ENCODE assay signal across 20 mouse cellular contexts in the genomic region with DNA sequence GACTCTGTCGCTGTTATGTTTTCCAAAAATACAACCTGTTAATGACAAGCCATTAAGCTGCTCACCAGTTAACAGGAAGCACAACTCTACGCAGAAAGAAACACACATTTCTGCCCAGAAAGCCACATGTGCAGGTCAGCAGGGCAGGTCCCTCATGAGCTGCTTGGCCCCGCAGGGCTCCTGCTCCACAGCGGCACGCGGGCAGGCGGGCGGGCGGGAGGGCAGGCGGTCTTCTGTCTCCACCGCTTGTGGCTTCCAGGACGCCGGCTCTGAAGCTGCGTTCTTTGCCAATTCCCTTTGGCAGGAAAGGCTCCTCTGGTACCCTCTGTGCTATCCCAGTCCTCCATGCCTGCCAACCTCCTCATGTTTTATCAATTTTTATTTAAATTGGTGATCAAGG.
DNase-seq lines count a peak whose midpoint lies in the region; ATAC-seq and TF ChIP-seq lines count a peak whose summit lies in the region.
"Had no signal": no experiment of that assay in that cellular context is flagged by ENCODE, and none has a peak within 500 bp of the region (broad histone marks: within the 10 kb centered on the region; RNA-seq: fewer than 3 reads in every experiment).

No protein-coding gene starts in this region.

- H3K36me3 ChIP-seq in forebrain, postnatal 0 days (ENCODE audit: insufficient read depth) = no peaks in the 10 kb centered on the region
- no peaks in the 10 kb centered on the region for H3K36me3 ChIP-seq in forebrain, embryonic 15.5 days
- H3K36me3 ChIP-seq in limb, embryonic 11.5 days (ENCODE audit: control insufficient read depth, insufficient read depth, low read length) = no peaks in the 10 kb centered on the region
- H3K36me3 ChIP-seq: limb, embryonic 15.5 days; midbrain, embryonic 12.5 days; neural tube, embryonic 15.5 days had no signal

- peak; percentile 43; the same call in 1 of the 2 replicates for ATAC-seq in forebrain, postnatal 0 days
- ATAC-seq in forebrain, embryonic 15.5 days (replicated peaks) = no peak
- peak; percentile 31; the same call in 1 of the 2 replicates for ATAC-seq in limb, embryonic 11.5 days (ENCODE audit: insufficient number of reproducible peaks, low FRiP score, low TSS enrichment, low read depth)
- ATAC-seq: forebrain, embryonic 14.5 days had no signal

- H3K4me1 ChIP-seq in forebrain, postnatal 0 days (ENCODE audit: insufficient read depth) = no peaks in the 10 kb centered on the region
- H3K4me1 ChIP-seq in forebrain, embryonic 15.5 days = no peaks in the 10 kb centered on the region
- 0 out of 2 replicates have a peak, but pooled peaks cover 3% of the 10 kb centered on the region for H3K4me1 ChIP-seq in limb, embryonic 11.5 days (ENCODE audit: control insufficient read depth, insufficient read depth, low read length)
- H3K4me1 ChIP-seq: midbrain, embryonic 12.5 days; neural tube, embryonic 15.5 days had no signal

- H3K4me3 ChIP-seq in forebrain, postnatal 0 days (ENCODE audit: low read depth, low read length) = no peak overlapping the region
- no peak overlapping the region for H3K4me3 ChIP-seq in forebrain, embryonic 15.5 days
- no peak overlapping the region for H3K4me3 ChIP-seq in limb, embryonic 11.5 days (ENCODE audit: low read depth, low read length)
- H3K4me3 ChIP-seq: limb, embryonic 15.5 days; midbrain, embryonic 12.5 days; neural tube, embryonic 15.5 days had no signal

- DNase-seq in adrenal gland, postnatal 14 days = peak; percentile 21
- no peak for DNase-seq in adrenal gland, postnatal 25 days
- DNase-seq in forebrain, postnatal 0 days = no peak
- peak; percentile 14 for DNase-seq in ES-CJ7 (ENCODE audit: low read depth, low spot score)
- DNase-seq in limb, embryonic 11.5 days (ENCODE audit: low spot score) = peak; percentile 63
- DNase-seq in spleen, postnatal 10 days (ENCODE audit: low spot score in 2 of 2) = no peak
- DNase-seq: gastrocnemius, postnatal 36 days; kidney, adult 11 months; layer of hippocampus, adult 9-11 months; lung, embryonic 14.5 days; right cerebral cortex, adult 18-20 months; thymus, adult 2 months; thymus, postnatal 4 days had no signal

- no peaks in the 10 kb centered on the region for H3K9me3 ChIP-seq in forebrain, postnatal 0 days (ENCODE audit: low read length)
- no peaks in the 10 kb centered on the region for H3K9me3 ChIP-seq in forebrain, embryonic 15.5 days
- no peaks in the 10 kb centered on the region for H3K9me3 ChIP-seq in limb, embryonic 11.5 days (ENCODE audit: control insufficient read depth, low read length)
- H3K9me3 ChIP-seq: limb, embryonic 15.5 days; midbrain, embryonic 12.5 days; neural tube, embryonic 15.5 days had no signal

- 49% methylated on average over 14 of the region's 14 CpGs for WGBS in forebrain, postnatal 0 days
- WGBS in forebrain, embryonic 15.5 days = 62% methylated on average over 14 of the region's 14 CpGs
- 33% methylated on average over 14 of the region's 14 CpGs for WGBS in limb, embryonic 11.5 days

- H3K27ac ChIP-seq in forebrain, postnatal 0 days (ENCODE audit: low read depth, low read length) = no peak overlapping the region
- H3K27ac ChIP-seq in forebrain, embryonic 15.5 days (replicated peaks) = no peak overlapping the region
- H3K27ac ChIP-seq in limb, embryonic 11.5 days (replicated peaks; ENCODE audit: low read depth, low read length) = no peak overlapping the region
- H3K27ac ChIP-seq: limb, embryonic 15.5 days; liver, embryonic 14.5 days; midbrain, embryonic 12.5 days; neural tube, embryonic 15.5 days; stomach, postnatal 0 days had no signal

- H3K4me2 ChIP-seq in forebrain, postnatal 0 days (ENCODE audit: low read depth) = no peak overlapping the region
- H3K4me2 ChIP-seq in forebrain, embryonic 15.5 days (replicated peaks) = no peak overlapping the region
- H3K4me2 ChIP-seq in limb, embryonic 11.5 days (ENCODE audit: low read depth, severe bottlenecking) = no peak overlapping the region
- H3K4me2 ChIP-seq: limb, embryonic 15.5 days; lung, embryonic 14.5 days; midbrain, embryonic 12.5 days; neural tube, embryonic 15.5 days had no signal

- no peak overlapping the region for H3K9ac ChIP-seq in forebrain, postnatal 0 days
- H3K9ac ChIP-seq in forebrain, embryonic 15.5 days (replicated peaks) = no peak overlapping the region
- H3K9ac ChIP-seq in limb, embryonic 11.5 days (ENCODE audit: low read length) = no peak overlapping the region
- H3K9ac ChIP-seq: limb, embryonic 15.5 days; liver, embryonic 14.5 days; lung, embryonic 14.5 days; midbrain, embryonic 12.5 days; neural tube, embryonic 15.5 days had no signal

- TF ChIP-seq CTCF in forebrain, postnatal 0 days (IDR thresholded peaks at IDR 0.05; ENCODE audit: low read depth) = no peak

- H3K27me3 ChIP-seq in forebrain, postnatal 0 days (ENCODE audit: insufficient read depth, low read length) = no peaks in the 10 kb centered on the region
- no peaks in the 10 kb centered on the region for H3K27me3 ChIP-seq in forebrain, embryonic 15.5 days
- 0 out of 2 replicates have a peak, but pooled peaks cover 5% of the 10 kb centered on the region for H3K27me3 ChIP-seq in limb, embryonic 11.5 days (ENCODE audit: control insufficient read depth, insufficient read depth, low read length)
- H3K27me3 ChIP-seq: midbrain, embryonic 12.5 days; neural tube, embryonic 15.5 days had no signal

Comparison
In these comparisons a context has a peak if more than half of its experiments do, and no peak if none do; other contexts are left out.
1. DNase-seq: peak in adrenal gland, postnatal 14 days (single experiment), ES-CJ7 (single experiment) and limb, embryonic 11.5 days (single experiment); none in adrenal gland, postnatal 25 days (single experiment), forebrain, postnatal 0 days (single experiment) and spleen, postnatal 10 days (0 of 2).